Mouse (Mus musculus) olfactory bulb, adult 2 months (tissue): ENCODE results near the gene Pax9. TPM values are rescaled to one million over a fixed set of nuclear protein-coding genes. Genes with fewer than 3 reads are reported as not detected.

Source experiments
- H3K27ac ChIP-seq: fragments of 200-500 bp; 2 replicates; pipeline ENCODE4 v1.5.1; 2012; ENCODE audit warnings: low read depth, low read length; ENCODE audit not compliant: insufficient read depth
- H3K4me1 ChIP-seq: fragments of 200-500 bp; 2 replicates; pipeline ENCODE4 v1.6.1; 2012; ENCODE audit warnings: low read length; ENCODE audit not compliant: control insufficient read depth, insufficient read depth
- H3K4me3 ChIP-seq: fragments of 200-500 bp; 2 replicates; pipeline ENCODE4 v1.5.1; 2012; ENCODE audit warnings: mild to moderate bottlenecking, low read depth, low read length, moderate library complexity; ENCODE audit not compliant: insufficient read depth
- CTCF ChIP-seq: fragments of 200-500 bp; IDR thresholded peaks from 2 replicates; pipeline ENCODE4 v1.5.1; 2012; ENCODE audit warnings: low read depth, mild to moderate bottlenecking, low read length, moderate library complexity; ENCODE audit not compliant: insufficient read depth
- POLR2A ChIP-seq: fragments of 200-500 bp; IDR thresholded peaks from 2 replicates; pipeline ENCODE4 v1.6.1; 2012; ENCODE audit warnings: mild to moderate bottlenecking, low read depth, low read length, moderate library complexity; ENCODE audit not compliant: insufficient read depth
- WGBS: fragments of 180-500 bp; shearing (Covaris S2); methylation state at CpG from one replicate; pipeline ENCODE4 v1.1.7; 2018; 5-methylcytosine and 5-hydroxymethylcytosine counted together
- polyA plus RNA-seq: library from polyadenylated mRNA; stranded (reverse); fragments of >200 nt; gene quantifications from 2 replicates; pipeline ENCODE4 v1.2.4, GENCODE M21; 2012; ENCODE audit warnings: low replicate concordance; ENCODE audit not compliant: missing spikeins, insufficient read depth, insufficient read length

Gene Pax9
- polyA plus RNA-seq, 1 experiment = not detected

DNA sequence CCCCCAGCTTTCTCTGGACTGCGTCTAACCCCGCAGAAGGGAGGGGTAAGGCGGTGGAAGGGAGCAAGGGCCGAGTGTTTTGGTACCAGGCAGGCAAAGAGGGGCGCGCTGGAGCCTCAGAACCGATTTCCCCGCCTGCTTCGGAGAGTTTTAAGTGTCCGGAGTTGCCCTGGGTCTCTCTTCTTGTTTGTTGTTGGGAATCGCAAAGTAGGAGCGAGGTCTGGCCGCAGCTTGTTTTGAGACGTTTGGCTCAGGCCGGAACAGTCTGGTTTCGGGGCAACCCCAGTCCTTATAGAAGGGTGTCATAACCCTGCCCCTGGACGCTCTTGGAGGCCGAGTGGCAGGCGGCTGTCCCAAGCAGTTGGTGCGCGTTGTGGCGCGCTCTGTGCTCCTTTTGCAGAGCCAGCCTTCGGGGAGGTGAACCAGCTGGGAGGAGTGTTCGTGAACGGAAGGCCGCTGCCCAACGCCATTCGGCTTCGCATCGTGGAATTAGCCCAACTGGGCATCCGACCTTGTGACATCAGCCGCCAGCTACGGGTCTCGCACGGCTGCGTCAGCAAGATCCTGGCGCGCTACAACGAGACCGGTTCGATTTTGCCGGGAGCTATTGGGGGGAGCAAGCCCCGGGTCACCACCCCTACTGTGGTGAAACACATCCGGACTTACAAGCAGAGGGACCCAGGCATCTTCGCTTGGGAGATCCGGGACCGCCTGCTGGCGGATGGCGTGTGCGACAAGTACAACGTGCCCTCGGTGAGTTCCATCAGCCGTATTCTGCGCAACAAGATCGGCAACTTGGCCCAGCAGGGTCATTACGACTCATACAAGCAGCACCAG lies 4.8 kb downstream of the Pax9 start:
- no peak overlapping the region for H3K27ac ChIP-seq
- peaks cover 17% of the 10 kb centered on the region for H3K4me1 ChIP-seq
- WGBS = 1% methylated on average over 57 of the region's 57 CpGs
- H3K4me3 ChIP-seq = no peak overlapping the region
- TF ChIP-seq CTCF (no peak), POLR2A (no peak)

DNA sequence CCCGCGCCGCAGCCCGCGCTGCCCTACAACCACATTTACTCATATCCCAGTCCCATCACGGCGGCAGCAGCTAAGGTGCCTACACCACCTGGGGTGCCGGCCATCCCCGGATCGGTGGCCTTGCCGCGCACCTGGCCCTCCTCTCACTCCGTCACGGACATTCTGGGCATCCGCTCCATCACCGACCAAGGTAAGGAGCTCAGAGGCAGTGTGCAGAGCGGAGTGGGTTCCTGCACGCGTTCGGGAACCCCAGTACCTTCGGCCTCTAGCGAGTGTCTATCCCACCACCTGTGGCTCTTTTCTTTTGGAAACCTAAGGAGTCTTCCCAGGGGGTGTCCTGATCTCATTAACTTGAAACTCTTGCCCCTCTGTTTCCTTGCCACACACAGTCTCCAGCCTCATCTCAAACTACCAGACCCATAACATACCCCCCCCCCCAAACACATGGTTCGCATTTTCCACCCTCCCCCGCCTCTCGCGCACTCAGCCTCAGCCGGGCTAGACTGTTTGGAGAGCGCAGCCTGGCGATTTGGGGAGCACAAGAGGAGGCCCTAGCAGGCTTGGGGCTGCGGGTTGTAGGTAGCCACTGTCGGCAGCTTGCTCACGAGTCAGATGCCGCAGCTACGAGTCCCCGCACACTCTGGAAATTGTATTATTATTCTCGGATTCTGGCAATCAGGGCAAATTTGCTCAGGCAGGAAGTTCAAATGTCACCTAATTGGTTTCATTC lies 5.6 kb downstream of the Pax9 start:
- 1% methylated on average over 36 of the region's 36 CpGs for WGBS
- no peak for TF ChIP-seq CTCF
- TF ChIP-seq POLR2A = no peak
- no peak overlapping the region for H3K4me3 ChIP-seq
- no peak overlapping the region for H3K27ac ChIP-seq
- H3K4me1 ChIP-seq = peaks cover 17% of the 10 kb centered on the region

DNA sequence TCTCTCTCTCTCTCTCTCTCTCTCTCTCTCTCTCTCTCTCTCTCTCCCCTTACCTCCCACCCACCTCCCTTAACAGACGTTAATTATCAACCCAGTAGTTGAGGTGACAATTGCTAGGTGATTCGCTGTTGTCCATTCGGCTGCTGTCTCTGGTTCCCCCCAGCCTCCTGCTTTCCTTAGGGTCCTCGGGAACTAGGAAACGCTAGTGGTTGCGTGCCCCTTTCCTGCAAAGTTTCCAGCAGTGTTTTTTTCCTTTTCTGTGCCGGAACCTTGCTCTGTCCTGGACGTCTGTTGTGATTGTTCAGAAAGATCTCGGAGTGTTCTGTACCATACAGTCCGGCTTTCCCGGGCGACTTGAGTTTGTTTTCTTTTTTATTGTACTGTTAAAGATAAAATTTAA lies 6.2 kb downstream of the Pax9 start:
- Histone ChIP-seq H3K4me1 (peaks cover 17% of the 10 kb centered on the region), H3K27ac (no peak overlapping the region), H3K4me3 (no peak overlapping the region)
- WGBS = 4% methylated on average over 12 of the region's 12 CpGs
- no peak for TF ChIP-seq POLR2A
- TF ChIP-seq CTCF = no peak

DNA sequence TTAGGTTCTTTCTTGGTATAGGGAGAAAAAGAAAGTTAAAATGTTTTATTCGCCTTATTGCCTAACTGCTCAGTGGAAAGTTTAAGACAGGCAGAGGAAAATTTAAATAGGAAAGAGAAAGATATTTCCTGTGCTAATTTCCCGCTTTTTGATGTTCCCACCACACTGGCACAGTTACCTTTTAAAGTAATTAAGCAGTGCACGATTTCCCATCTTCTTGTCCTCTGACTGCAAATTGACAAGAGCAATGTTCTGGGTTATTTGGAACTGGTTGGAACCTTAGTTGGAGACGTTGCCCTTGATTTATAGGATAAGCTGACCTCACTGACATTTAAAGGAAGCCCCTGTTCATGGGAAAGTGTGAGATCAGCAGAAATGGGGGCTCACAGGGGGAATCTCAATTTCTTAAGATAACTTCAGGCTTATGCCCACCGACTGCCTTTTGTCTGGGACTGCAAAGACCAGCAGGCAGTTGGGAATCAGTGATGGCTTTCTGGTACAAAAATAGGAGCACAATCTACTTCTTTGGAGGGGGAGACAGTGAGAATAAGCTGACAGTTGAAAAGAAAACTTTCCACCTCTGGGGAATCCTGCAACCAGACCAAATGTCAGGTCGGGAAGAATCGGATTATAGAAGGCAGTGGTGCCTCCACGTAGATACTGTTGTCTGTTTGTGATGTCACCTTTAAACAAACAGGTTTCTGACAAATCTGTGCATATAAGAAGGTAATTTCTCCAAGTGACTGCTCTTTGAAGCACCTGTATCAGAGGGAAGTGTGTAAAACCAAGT lies 6.8 kb downstream of the Pax9 start:
- Histone ChIP-seq H3K27ac (no peak overlapping the region), H3K4me1 (peaks cover 17% of the 10 kb centered on the region), H3K4me3 (no peak overlapping the region)
- TF ChIP-seq POLR2A = no peak
- no peak for TF ChIP-seq CTCF
- 10% methylated on average over 8 of the region's 8 CpGs for WGBS

DNA sequence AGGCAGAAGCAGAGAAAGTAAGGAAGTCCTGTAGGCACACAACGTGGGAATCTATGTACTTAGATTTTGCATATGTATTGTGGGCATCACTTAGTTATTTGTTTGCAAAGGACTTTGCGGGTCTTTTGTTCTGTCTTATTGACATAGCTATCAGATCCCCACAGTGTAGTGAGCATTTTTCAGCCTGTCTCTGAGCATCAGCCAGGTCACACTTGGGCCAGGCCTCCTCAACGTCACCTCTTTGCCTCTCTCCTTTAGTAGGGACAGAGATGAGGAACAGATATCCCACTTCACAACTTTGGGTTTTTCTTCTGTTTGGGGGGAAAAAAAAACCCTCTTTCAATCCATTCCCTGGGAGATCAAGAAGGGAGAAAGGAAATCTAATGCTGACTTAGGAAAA lies 7.8 kb downstream of the Pax9 start:
- H3K4me1 ChIP-seq = peaks cover 17% of the 10 kb centered on the region
- 18% methylated on average over 3 of the region's 3 CpGs for WGBS
- TF ChIP-seq CTCF = no peak
- TF ChIP-seq POLR2A = no peak
- H3K27ac ChIP-seq = no peak overlapping the region
- H3K4me3 ChIP-seq = no peak overlapping the region

DNA sequence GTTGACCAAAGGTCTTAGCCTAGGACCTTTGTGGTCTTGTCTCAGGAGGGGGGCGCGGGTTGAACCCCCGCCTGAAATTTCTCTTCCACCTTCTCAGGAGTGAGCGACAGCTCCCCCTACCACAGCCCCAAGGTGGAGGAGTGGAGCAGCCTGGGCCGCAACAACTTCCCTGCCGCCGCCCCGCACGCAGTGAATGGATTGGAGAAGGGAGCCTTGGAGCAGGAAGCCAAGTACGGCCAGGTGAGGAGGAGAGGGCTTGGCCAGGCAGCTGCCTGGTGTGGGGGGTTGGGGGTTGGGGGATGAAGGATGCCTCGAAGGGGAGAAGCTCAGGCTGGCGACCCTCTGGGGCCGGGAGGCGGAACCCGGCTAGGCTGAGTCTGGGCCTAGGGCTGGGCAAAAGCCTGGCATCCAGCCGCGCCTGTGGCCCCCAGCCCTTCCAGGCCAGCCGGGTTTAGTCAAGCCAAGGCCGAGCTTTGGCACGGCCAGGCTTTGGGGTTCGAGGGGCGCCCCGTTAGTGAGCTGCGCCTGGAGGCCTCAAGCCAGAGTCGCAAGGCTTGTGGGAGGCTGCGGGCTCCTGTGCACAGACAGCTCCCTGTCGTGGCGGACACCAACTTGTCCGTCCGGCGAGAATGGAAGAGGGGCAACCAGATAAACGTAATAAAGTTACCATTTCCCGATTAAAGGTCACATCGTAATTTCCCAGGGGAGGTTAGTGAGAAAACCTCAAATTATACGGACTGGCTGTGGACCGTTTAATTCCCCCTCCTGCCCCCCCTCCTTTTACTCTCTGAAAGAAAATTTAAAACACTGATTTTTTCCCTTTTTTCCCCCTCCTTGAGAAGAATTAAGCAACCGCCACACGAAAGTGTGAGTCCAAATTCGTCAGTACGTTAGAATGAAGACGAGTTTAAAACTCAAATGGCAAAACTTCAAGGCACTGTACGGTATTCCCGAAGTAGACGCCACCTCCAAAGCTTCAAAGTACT lies 8.6 kb downstream of the Pax9 start:
- TF ChIP-seq POLR2A (no peak), CTCF (no peak)
- no peak overlapping the region for H3K27ac ChIP-seq
- 7% methylated on average over 44 of the region's 44 CpGs for WGBS
- no peak overlapping the region for H3K4me3 ChIP-seq
- peaks cover 17% of the 10 kb centered on the region for H3K4me1 ChIP-seq

DNA sequence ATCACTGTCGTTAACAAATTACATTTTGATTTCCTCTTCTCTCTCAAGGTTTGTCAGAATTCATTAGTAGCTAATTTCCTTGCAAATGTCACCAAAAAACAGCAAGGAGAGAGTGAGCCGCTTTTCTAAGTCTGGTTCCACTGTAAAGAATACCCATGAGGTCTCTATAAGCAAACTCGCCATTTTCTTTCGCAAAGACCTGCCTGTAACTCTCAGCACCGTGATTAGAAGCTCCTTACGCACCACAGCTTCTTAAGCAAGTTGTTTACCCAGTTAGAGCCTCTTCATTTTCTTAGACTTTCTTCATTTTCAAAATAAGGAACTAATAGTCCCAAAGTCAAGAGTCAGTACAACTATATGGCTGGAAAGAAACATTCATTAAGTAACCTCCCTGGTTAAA lies 9.4 kb downstream of the Pax9 start:
- H3K27ac ChIP-seq = no peak overlapping the region
- TF ChIP-seq POLR2A (no peak), CTCF (no peak)
- peaks cover 10% of the 10 kb centered on the region; the same call in 1 of the 2 replicates for H3K4me1 ChIP-seq
- 9% methylated on average over 6 of the region's 6 CpGs for WGBS
- H3K4me3 ChIP-seq = no peak overlapping the region

DNA sequence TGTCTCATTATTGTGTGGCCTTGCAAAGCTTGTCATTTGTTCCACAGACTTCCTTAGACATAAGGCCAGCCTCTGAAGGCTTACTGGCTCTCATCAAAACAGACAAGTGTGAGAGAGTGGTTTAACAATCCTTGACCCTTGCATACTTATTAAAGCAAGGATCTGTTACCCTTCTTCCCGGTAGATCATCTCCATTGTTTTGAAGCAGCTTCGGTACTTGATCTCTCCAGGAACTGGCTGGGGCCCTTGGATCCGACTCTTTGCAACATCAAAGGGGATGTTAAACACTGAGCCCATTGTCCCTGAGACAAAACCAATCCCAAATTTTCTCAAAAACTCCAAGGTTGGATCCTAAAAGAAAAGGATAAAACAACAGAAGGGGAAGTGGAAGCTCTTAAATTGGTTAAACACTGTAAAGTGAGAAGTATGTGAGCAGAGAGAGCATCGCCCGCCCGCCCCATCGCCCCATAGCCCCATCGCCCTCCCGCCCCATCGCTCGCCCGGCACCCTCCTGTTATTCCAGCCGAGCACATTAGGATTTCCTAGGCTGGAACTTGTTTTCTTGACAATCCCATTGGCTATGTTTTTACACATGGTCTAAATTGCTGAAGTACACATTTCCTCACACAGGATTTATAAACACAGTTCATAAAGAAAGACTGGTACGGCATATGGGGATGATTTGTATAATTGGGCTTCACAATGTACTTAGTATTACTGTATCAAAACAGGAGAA lies 26.6 kb downstream of the Pax9 start:
- no peaks in the 10 kb centered on the region for H3K4me1 ChIP-seq
- no peak overlapping the region for H3K27ac ChIP-seq
- H3K4me3 ChIP-seq = no peak overlapping the region
- TF ChIP-seq CTCF (no peak), POLR2A (no peak)
- 38% methylated on average over 14 of the region's 14 CpGs for WGBS
